Mouse (Mus musculus) stomach, embryonic 14.5 days (tissue): Measurements from ENCODE around the gene Sh2d1a. TPM values are rescaled to one million over a fixed set of nuclear protein-coding genes. Genes with fewer than 3 reads are reported as not detected.

Source experiments
- ATAC-seq: fragments of 200-750 bp; cut with Nextera tagmentation; 2 replicates; pipeline ENCODE4 v1.8.0; 2017; ENCODE audit warnings: low read depth, moderate TSS enrichment; ENCODE audit not compliant: insufficient number of reproducible peaks, insufficient read depth, low FRiP score
- H3K27ac ChIP-seq: fragments of 300-500 bp; sonication (generic); 2 replicates; pipeline ENCODE4 v1.5.1; 2014; ENCODE audit warnings: mild to moderate bottlenecking, low read length, moderate library complexity, mixed read lengths
- H3K27me3 ChIP-seq: fragments of 300-500 bp; sonication (generic); 2 replicates; pipeline ENCODE4 v1.6.1; 2014; ENCODE audit warnings: low read length, control low read depth, mixed read lengths; ENCODE audit not compliant: control insufficient read depth, insufficient read depth
- H3K36me3 ChIP-seq: fragments of 300-500 bp; sonication (generic); 2 replicates; pipeline ENCODE4 v1.6.1; 2014; ENCODE audit warnings: mild to moderate bottlenecking, control low read depth, low read length, moderate library complexity, mixed read lengths; ENCODE audit not compliant: control insufficient read depth, insufficient read depth
- H3K4me1 ChIP-seq: fragments of 300-500 bp; sonication (generic); 2 replicates; pipeline ENCODE4 v1.6.1; 2014; ENCODE audit warnings: low read length, control low read depth, mixed read lengths; ENCODE audit not compliant: control insufficient read depth, insufficient read depth
- H3K4me2 ChIP-seq: fragments of 300-500 bp; sonication (generic); replicated peaks from 2 replicates; pipeline ENCODE4 v1.6.1; 2014; ENCODE audit warnings: low read depth, low read length, control low read depth
- H3K4me3 ChIP-seq: fragments of 300-500 bp; sonication (generic); 2 replicates; pipeline ENCODE4 v1.5.1; 2014; ENCODE audit warnings: low read depth, low read length, control low read depth
- H3K9ac ChIP-seq: fragments of 300-500 bp; sonication (generic); replicated peaks from 2 replicates; pipeline ENCODE4 v1.6.1; 2014; ENCODE audit warnings: low read depth, mild to moderate bottlenecking, control low read depth, low read length, moderate library complexity, mixed read lengths
- H3K9me3 ChIP-seq: fragments of 300-500 bp; sonication (generic); 2 replicates; pipeline ENCODE4 v1.6.1; 2016; ENCODE audit warnings: low read depth, low read length, control low read depth; ENCODE audit not compliant: control insufficient read depth
- WGBS: fragments of 180-500 bp; shearing (Covaris S2); extraction: QIAGEN DNeasy Blood & Tissue Kit; methylation state at CpG from one replicate; pipeline ENCODE4 v1.1.7; 2014; 5-methylcytosine and 5-hydroxymethylcytosine counted together
- polyA plus RNA-seq: library from polyadenylated mRNA; unstranded; fragments of >200 nt; fragmentation: Nextera tagmentation; extraction: Ambion mirVana; gene quantifications from 2 replicates; pipeline ENCODE4 v1.2.1, GENCODE M21; 2014

The Sh2d1a gene
- 2.3 and 2.8 TPM in 2 replicates for polyA plus RNA-seq

DNA sequence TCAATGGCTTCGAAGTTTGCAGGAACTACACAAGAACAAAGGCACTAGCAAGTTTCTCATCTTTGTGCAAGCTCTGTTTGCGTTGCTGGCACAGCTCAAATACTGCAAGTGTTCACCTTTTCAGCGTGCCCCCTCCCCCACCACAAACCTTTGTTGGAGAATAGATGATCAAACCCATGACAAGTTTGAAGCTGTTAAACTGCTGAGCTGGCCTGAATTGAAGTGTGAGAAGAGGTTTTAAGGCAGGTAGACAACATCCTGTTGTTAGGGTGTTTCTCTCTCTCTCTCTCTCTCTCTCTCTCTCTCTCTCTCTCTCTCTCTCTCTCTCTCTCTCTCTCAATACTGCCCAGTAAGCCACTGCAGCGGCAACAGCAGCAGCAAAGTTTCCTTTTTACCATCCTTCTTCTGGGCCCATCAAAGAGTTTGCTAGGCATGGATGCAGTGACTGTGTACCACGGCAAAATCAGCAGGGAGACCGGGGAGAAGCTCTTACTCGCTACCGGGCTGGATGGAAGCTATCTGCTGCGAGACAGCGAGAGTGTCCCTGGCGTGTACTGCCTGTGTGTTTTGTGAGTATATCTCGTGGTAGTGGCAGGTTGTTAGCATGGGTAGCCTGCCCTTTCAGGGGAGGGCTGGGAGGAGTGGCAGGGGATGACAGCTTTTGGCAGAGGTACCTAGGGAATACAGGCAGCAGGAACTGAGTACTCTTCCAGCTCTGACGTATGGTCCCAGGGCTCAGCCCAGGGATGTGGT lies at the start of gene Sh2d1a:
Sh2d1a (plus strand) TSS at position 163 of the 753 bp plus-strand sequence.
- no peak within 1 kb of the TSS for H3K27ac ChIP-seq
- H3K4me2 ChIP-seq, result no peak within 1 kb of the TSS
- no peaks in the 10 kb centered on the region for H3K27me3 ChIP-seq
- H3K4me3 ChIP-seq, result no peak within 1 kb of the TSS
- H3K9me3 ChIP-seq, result no peaks in the 10 kb centered on the region
- 74% methylated on average over 13 of the region's 13 CpGs for WGBS
- H3K36me3 ChIP-seq, result no peaks in the 10 kb centered on the region
- no peak within 1 kb of the TSS for H3K9ac ChIP-seq
- H3K4me1 ChIP-seq, result no peaks in the 10 kb centered on the region
- ATAC-seq, result no peak

DNA sequence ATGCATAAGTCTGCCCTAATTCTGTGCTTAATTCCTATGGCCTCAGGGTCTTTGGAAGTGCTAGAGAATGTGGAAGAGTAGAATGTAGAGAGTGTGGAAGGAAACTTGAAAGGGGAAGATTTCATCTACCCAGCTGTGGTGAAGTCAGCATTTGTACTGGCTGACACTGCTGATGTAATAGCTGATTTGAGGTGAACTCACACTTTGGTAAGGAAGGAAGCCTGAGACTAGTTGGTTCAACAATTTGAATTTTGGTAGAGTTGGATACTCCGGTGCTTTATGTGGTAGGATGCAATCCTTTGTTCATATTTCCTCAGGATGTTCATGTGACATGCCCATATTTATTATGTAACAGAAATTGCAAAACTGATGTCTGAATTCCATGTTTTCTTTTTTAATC lies 49.3 kb upstream of the Sh2d1a start:
- WGBS, result 90% methylated on average over 1 of the region's 1 CpGs
- no peaks in the 10 kb centered on the region for H3K9me3 ChIP-seq
- H3K4me1 ChIP-seq, result no peaks in the 10 kb centered on the region
- H3K27me3 ChIP-seq, result no peaks in the 10 kb centered on the region
- H3K4me3 ChIP-seq, result no peak overlapping the region
- no peaks in the 10 kb centered on the region for H3K36me3 ChIP-seq
- ATAC-seq, result no peak
- H3K27ac ChIP-seq, result no peak overlapping the region
- no peak overlapping the region for H3K4me2 ChIP-seq
- no peak overlapping the region for H3K9ac ChIP-seq

DNA sequence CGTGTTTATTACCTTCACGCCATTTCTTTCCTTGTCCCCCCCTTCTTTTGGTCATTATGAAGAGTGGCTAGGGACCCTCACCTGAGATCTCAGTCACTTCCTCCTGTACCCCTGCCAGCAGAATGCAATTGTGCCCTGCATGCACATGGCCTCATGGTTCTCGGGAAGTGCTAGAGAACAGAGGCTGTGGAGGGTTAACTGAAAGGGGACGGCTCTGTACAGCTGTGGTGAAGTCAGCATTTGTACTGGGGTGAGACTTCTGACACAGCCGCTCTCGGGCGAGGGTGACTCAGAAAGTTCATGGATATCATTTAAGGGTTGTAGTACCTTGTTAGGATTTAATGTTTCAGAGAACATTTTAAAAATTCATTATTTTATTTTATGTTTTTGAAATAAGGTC lies 47.7 kb upstream of the Sh2d1a start:
- no peak overlapping the region for H3K9ac ChIP-seq
- H3K27ac ChIP-seq, result no peak overlapping the region
- H3K4me1 ChIP-seq, result no peaks in the 10 kb centered on the region
- H3K36me3 ChIP-seq, result no peaks in the 10 kb centered on the region
- H3K4me2 ChIP-seq, result no peak overlapping the region
- no peak overlapping the region for H3K4me3 ChIP-seq
- H3K27me3 ChIP-seq, result no peaks in the 10 kb centered on the region
- ATAC-seq, result no peak
- no peaks in the 10 kb centered on the region for H3K9me3 ChIP-seq
- WGBS, result 70% methylated on average over 7 of the region's 7 CpGs

- ATAC-seq, result no peak
- no peaks in the 10 kb centered on the region for H3K4me1 ChIP-seq
- H3K4me3 ChIP-seq, result no peak within 1 kb of the TSS
- no peak within 1 kb of the TSS for H3K27ac ChIP-seq
- 89% methylated on average over 16 of the region's 16 CpGs for WGBS
- H3K36me3 ChIP-seq, result no peaks in the 10 kb centered on the region
- no peaks in the 10 kb centered on the region; the same call in 1 of the 2 replicates for H3K9me3 ChIP-seq
- no peaks in the 10 kb centered on the region for H3K27me3 ChIP-seq
- H3K9ac ChIP-seq, result no peak within 1 kb of the TSS
- no peak within 1 kb of the TSS for H3K4me2 ChIP-seq
Measured at GRCm38 (mm10) chrX:42489446-42489845, 12.8 kb upstream of the Sh2d1a start, which contains the start of gene Tex13c2. TSS of gene Tex13c2 (plus strand) at chrX:42489691.

DNA sequence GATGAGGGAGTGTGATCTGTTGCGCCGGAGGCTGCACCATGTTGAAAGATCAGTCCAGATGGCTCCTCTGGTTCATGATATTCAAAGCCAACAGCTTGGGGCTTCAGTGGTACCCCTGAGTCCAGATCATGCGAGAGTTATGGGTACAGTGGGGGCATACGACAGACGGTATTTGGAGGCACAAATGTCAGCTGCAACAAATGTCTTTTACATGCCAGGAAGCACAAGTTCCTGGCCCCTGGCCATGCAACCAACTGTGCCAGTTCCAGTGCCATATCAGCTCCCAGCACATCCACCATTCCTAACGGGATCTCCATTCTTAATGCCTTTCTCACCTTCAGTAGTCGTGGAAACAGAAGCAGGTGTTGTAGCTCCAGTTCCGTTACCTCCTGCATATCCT lies 11.9 kb upstream of the Sh2d1a start:
- no peak for ATAC-seq
- no peak overlapping the region for H3K27ac ChIP-seq
- no peaks in the 10 kb centered on the region; the same call in 1 of the 2 replicates for H3K9me3 ChIP-seq
- no peak overlapping the region for H3K4me3 ChIP-seq
- WGBS, result 93% methylated on average over 8 of the region's 8 CpGs
- no peaks in the 10 kb centered on the region for H3K27me3 ChIP-seq
- H3K9ac ChIP-seq, result no peak overlapping the region
- H3K4me2 ChIP-seq, result no peak overlapping the region
- no peaks in the 10 kb centered on the region for H3K36me3 ChIP-seq
- no peaks in the 10 kb centered on the region for H3K4me1 ChIP-seq

GRCm38 (mm10) chrX:42500538-42500937 lies 1.7 kb upstream of the Sh2d1a start:
- Histone ChIP-seq H3K27me3 (no peaks in the 10 kb centered on the region), H3K4me3 (no peak overlapping the region), H3K9ac (no peak overlapping the region), H3K27ac (no peak overlapping the region), H3K4me1 (no peaks in the 10 kb centered on the region), H3K9me3 (no peaks in the 10 kb centered on the region), H3K36me3 (no peaks in the 10 kb centered on the region), H3K4me2 (no peak overlapping the region)
- no peak for ATAC-seq

- Histone ChIP-seq H3K27me3 (no peaks in the 10 kb centered on the region), H3K9me3 (no peaks in the 10 kb centered on the region), H3K27ac (no peak overlapping the region), H3K9ac (no peak overlapping the region), H3K4me3 (no peak overlapping the region), H3K36me3 (no peaks in the 10 kb centered on the region), H3K4me2 (no peak overlapping the region), H3K4me1 (no peaks in the 10 kb centered on the region)
- 81% methylated on average over 2 of the region's 2 CpGs for WGBS
- ATAC-seq, result no peak
Measured at GRCm38 (mm10) chrX:42511105-42511504, 8.9 kb downstream of the Sh2d1a start.

DNA sequence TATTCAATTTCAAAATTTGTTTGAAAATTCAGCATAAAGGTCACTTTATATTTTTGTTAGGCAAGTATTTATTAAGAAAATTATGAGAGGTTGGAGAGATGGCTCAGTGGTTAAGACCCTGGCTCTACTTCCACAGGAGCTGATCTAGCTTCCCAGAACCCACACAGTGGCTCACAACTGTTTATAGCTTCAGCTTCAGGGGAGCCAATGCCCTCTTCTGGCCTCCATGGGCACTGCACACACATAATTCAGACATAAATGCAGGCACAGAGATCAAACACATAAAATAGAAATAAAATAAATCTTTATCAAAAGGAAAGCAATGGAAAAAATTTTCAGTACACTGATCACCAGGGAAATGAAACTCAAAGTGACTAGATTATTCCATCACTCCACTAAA lies 10.3 kb downstream of the Sh2d1a start:
- H3K4me3 ChIP-seq, result no peak overlapping the region
- no peaks in the 10 kb centered on the region for H3K36me3 ChIP-seq
- no peak overlapping the region for H3K9ac ChIP-seq
- H3K4me2 ChIP-seq, result no peak overlapping the region
- ATAC-seq, result no peak
- H3K4me1 ChIP-seq, result no peaks in the 10 kb centered on the region
- no peaks in the 10 kb centered on the region for H3K27me3 ChIP-seq
- no peak overlapping the region for H3K27ac ChIP-seq
- H3K9me3 ChIP-seq, result no peaks in the 10 kb centered on the region

GRCm38 (mm10) chrX:42522868-42523267 lies 20.6 kb downstream of the Sh2d1a start:
- Histone ChIP-seq H3K9me3 (no peaks in the 10 kb centered on the region), H3K4me2 (no peak overlapping the region), H3K9ac (no peak overlapping the region), H3K4me3 (no peak overlapping the region), H3K27ac (no peak overlapping the region), H3K27me3 (no peaks in the 10 kb centered on the region), H3K36me3 (no peaks in the 10 kb centered on the region), H3K4me1 (no peaks in the 10 kb centered on the region)
- 87% methylated on average over 2 of the region's 2 CpGs for WGBS
- no peak for ATAC-seq
